Mouse (Mus musculus): Measurements from ENCODE around the gene Gusb. TPM values are rescaled to one million over a fixed set of nuclear protein-coding genes. Genes with fewer than 3 reads are reported as not detected.

Gene Gusb
- 9.7 TPM for polyA plus RNA-seq (2015; fragmentation: Illumina TruSeq; extraction: RNeasy Lipid Tissue Mini Kit (QIAGEN cat#74804); ENCODE audit: insufficient read depth, low read depth, low replicate concordance)

DNA sequence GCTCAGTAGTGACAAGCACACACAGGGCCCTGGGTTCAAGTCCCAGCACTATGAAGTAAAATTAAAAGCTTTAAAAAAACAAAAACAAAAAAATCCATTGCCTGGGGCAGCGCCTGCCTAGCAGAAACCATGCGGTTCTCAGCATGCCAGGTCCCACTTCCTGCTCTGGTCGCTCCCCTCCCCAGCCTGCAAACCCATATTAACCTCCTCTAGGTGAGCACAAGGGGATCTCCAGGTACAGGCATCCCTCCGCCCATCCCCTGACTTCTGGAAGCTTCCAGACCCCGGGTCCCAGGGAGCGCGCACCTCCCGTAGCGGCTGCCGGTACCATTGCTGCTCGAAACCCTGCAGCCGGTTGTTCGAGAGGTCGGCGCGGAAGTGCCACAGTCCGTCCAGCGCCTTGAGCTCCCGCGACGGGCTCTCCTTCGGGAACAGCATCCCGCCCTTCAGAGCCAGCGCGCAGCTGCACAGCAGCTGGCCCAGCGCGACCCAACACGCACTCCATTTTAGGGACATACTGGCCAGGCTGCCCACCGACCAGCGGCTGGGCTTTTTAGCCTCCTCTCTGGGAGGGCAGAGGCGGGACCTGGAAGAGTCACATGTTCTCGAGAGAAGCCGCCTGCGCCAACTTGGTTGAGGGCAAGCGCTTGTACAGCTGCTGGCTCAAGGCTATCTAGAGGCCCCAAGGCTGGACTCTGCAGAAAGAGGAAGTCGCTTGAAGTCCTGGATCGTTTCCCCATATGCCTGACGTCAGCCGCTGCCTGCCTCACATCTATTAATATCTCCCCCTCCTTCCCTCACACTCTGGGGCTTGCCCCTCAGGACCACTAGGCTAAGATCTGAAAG, at the start of gene Gusb:
TSS of gene Gusb (minus strand) at position 749 of the 846 bp plus-strand sequence.

GRCm38 (mm10) chr5:130029142-130029897, 26.5 kb upstream of the Gusb start, which contains the start of the genes Asl and Crcp:
Gene Asl, minus strand, starts transcription at chr5:130029247.
Gene Crcp, plus strand, starts transcription at chr5:130029290.

DNA sequence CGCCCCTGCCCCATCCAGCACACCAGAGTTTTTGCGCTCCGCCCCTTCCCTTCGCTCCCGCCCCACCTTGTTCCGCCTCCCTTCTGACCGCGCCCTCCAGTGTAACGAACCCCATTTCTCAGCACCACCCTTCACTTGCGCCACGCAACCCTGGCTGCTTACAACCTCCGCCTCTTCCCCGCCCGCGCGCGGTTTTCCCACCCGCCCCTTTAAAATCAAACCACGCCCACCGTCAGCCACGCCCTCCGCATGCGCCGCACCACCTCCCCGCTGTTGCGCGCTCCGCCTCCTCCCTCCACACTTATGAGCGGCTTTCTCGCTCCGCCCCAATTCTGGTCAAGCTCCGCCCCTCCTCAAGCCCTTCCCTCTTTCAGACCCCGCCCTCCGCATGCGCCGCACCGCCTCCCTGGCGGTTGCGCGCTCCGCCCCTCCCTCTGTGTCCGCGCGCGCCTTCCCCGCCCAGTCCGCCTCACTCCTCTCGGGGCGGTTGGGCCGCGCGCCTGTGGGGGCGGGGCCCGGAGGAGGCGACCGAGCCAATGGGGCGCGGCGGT, 61.3 kb downstream of the Gusb start, which contains the start of gene Vkorc1l1:
TSS of gene Vkorc1l1 (plus strand) at position 476 of the 551 bp plus-strand sequence.

Other genes starting within 250 kb of the Gusb start
- 2.6 TPM for gene Psph, start 215.6 kb downstream of the Gusb start, polyA plus RNA-seq (2015; fragmentation: Illumina TruSeq; extraction: RNeasy Lipid Tissue Mini Kit (QIAGEN cat#74804); ENCODE audit: insufficient read depth, low read depth, low replicate concordance)
- gene Sumf2, start 156.1 kb downstream of the Gusb start, polyA plus RNA-seq (2015; fragmentation: Illumina TruSeq; extraction: RNeasy Lipid Tissue Mini Kit (QIAGEN cat#74804); ENCODE audit: insufficient read depth, low read depth, low replicate concordance): 2.6 TPM
- 114 TPM for gene Chchd2, start 115.6 kb downstream of the Gusb start, polyA plus RNA-seq (2015; fragmentation: Illumina TruSeq; extraction: RNeasy Lipid Tissue Mini Kit (QIAGEN cat#74804); ENCODE audit: insufficient read depth, low read depth, low replicate concordance)
- 0.72 TPM for gene Zbed5, start 107.3 kb downstream of the Gusb start, polyA plus RNA-seq (2015; fragmentation: Illumina TruSeq; extraction: RNeasy Lipid Tissue Mini Kit (QIAGEN cat#74804); ENCODE audit: insufficient read depth, low read depth, low replicate concordance)
- gene Phkg1, start 104.5 kb downstream of the Gusb start, polyA plus RNA-seq (2015; fragmentation: Illumina TruSeq; extraction: RNeasy Lipid Tissue Mini Kit (QIAGEN cat#74804); ENCODE audit: insufficient read depth, low read depth, low replicate concordance): 0.48 TPM
- gene Nupr1l, start 94.5 kb downstream of the Gusb start, polyA plus RNA-seq (2015; fragmentation: Illumina TruSeq; extraction: RNeasy Lipid Tissue Mini Kit (QIAGEN cat#74804); ENCODE audit: insufficient read depth, low read depth, low replicate concordance): 0.44 TPM
- gene Vkorc1l1, start 61.1 kb downstream of the Gusb start, polyA plus RNA-seq (2015; fragmentation: Illumina TruSeq; extraction: RNeasy Lipid Tissue Mini Kit (QIAGEN cat#74804); ENCODE audit: insufficient read depth, low read depth, low replicate concordance): 5.3 TPM
- 10.3 TPM for gene Asl, start 26.2 kb upstream of the Gusb start, polyA plus RNA-seq (2015; fragmentation: Illumina TruSeq; extraction: RNeasy Lipid Tissue Mini Kit (QIAGEN cat#74804); ENCODE audit: insufficient read depth, low read depth, low replicate concordance)
- 5.2 TPM for gene Crcp, start 26.2 kb upstream of the Gusb start, polyA plus RNA-seq (2015; fragmentation: Illumina TruSeq; extraction: RNeasy Lipid Tissue Mini Kit (QIAGEN cat#74804); ENCODE audit: insufficient read depth, low read depth, low replicate concordance)
- gene Tpst1, start 70.3 kb upstream of the Gusb start, polyA plus RNA-seq (2015; fragmentation: Illumina TruSeq; extraction: RNeasy Lipid Tissue Mini Kit (QIAGEN cat#74804); ENCODE audit: insufficient read depth, low read depth, low replicate concordance): 10.3 TPM
- gene Kctd7, start 141.8 kb upstream of the Gusb start, polyA plus RNA-seq (2015; fragmentation: Illumina TruSeq; extraction: RNeasy Lipid Tissue Mini Kit (QIAGEN cat#74804); ENCODE audit: insufficient read depth, low read depth, low replicate concordance): 0.96 TPM
- gene Rabgef1, start 168.7 kb upstream of the Gusb start, polyA plus RNA-seq (2015; fragmentation: Illumina TruSeq; extraction: RNeasy Lipid Tissue Mini Kit (QIAGEN cat#74804); ENCODE audit: insufficient read depth, low read depth, low replicate concordance): 6.7 TPM
- gene Tmem248, start 214.0 kb upstream of the Gusb start, polyA plus RNA-seq (2015; fragmentation: Illumina TruSeq; extraction: RNeasy Lipid Tissue Mini Kit (QIAGEN cat#74804); ENCODE audit: insufficient read depth, low read depth, low replicate concordance): 17.0 TPM